Mouse (Mus musculus) frontal cortex, postnatal 10 days (tissue): ENCODE results near the gene Ubc.

Experiments
- DNase-seq, 2 experiments: peaks; one replicate each; pipeline ENCODE4 v3.0.0; 2022; ENCODE audit warnings: low spot score in 2 of 2, mixed read lengths in 1 of 2

The Ubc gene

DNA sequence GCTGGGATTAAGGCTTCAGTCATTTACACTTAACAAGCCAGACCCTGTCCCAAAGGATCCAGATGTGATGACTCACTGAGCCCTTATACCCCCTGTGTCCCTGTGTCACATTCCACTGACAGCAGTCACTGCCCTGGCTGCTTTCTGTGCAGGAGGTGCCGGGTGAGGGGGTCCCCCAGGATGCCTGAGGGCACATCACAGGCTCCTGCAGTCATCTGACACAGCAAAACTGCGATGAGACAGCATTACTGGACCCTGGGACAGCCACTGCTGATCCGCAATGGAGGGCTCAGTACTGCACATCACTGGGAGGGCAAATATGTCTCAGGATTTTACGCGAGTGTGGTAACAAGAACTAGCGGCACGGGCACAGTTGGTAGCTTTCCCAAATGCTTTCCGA, 38.9 kb downstream of the Ubc start:
- no peak for DNase-seq

DNA sequence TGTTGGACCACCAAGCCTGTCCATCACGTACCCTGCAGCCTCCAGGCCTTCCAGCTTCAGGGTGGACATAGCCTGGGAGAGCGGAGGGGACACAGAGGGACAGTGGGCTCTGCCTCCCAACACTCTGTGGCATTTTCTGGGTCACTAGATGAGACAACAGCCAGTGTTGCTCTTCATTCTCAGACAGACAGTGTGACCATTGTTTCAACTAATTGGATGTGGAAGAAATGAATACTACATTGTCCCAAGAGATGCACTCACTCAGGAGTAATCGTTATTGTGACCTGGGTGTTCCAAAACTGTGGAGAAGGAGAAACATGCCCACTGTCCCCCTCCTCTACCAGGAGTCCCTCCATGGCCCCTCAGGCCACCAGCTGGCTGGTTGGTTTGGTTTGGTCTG, 40.6 kb downstream of the Ubc start:
- DNase-seq, result no peak

DNA sequence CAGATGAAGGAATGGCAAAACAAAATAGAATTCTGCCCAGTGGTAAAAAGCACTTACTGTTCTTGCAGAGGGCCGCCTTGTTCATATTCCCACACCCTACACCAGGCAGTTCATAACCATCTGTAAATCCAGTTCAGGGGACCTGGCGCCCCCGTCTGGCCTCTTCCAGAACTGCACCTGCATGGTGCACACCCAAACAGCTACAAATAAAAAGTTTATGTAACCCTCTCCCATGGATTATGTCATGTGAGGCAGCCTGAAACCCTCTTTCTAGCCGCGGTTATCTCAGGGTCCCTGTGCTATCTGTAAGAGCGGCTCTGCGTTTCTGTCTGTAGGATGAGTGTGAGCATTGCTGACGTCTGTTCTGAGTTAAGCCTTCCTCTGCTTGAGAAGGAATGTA, 41.5 kb downstream of the Ubc start:
- DNase-seq, result no peak

DNA sequence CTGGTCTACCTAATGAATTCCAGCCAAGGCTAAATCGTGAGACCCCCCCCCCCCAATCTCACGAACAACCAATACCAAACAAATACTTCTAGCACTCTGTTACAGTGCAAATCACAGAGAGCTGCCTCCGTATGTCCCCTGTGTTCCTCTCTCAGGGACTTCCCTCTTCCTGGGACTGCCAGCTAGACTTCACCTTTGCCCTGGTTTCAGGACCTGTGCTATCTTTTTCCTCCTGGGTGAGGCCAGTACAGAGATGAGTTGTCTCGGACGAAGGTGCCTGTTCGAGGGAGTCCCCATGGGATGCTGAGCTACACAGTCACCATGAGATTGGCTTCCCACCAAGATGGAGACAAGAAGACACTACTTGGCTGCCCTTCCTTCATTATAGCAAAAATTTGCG, 41.9 kb downstream of the Ubc start:
- no peak for DNase-seq

DNA sequence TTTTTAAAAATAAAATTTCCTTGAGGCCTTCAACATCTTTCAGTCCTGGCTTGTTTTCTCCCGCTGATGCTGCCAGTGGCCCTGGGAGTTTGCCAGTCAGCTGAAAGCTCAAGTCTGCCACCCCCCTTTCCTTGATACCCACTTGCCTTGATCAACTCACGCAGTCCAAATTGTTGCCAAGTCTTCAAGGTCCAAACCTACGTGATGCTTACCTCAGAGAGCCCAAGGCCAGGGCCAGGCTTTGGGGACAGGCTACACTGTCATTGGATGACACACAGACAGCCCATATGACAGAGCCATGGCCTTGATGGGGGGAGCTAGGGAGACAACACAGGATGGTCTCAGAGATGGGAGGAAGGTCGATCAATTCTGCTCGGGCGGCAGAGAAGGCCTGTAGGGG, 45.7 kb downstream of the Ubc start:
- no peak for DNase-seq

DNA sequence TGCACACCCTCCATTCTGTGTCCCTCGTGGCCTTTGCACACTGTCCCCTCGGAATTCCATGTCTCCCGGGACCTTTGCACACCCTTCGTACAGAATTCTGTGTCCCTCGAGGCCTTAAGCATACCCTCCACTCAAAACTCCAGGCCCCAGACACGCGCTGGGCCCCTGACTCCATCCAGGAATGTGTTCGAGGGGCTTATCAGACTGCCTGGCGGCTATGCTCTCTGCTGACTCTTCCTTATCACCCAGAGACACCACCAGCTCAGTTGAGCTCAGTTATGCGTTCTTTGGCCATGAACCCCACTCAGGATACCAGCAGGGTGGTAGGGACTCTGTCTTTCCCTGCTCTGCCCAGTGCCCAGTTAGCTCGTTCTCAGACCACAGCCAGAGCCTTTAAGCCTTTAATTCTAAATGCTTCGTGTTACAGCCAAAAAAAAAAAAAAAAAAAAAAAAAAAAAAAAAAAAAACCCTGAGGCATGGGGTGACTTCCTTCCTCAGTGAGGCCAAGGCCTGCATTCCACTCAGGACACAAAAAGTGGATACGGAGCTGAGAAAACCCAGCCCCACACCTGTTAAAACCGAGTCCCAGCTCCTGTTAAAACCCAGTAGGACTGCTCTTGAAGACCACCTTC, 48.4 kb downstream of the Ubc start:
- no peak for DNase-seq

DNA sequence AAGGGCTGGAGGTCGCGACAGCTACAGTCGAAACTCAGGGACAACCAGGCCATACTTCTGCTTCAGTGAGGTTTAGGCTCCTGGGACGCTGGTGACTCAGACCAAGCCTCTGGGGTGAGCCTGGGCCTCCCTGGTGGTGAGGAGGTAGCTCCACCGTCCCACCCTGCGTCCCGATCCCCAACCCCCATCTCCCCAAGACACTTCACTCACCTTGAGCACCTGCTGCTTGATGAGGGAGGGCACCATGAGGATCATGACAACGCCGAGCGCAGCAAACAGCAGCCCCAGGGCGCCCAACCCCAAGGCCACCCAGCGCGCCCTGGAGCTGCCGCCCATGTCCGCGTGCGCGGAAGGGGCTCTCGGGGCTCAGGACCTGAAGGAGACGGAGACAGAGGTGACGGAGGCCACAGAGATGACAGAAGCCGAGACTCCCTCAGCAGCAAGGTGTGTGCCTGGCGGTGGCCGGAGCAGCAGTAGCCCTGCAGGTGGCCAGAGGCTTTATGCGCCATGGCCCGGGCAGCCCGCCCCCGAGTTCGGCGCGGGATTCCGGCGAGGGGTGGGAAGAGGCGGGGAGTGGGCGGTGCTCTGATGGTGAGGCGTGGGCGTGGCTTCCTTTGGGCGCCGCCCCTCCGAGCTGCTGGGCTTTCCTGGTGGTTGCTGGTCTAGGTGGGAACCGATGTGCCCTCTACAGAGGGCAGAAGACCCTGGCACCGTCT, 49.3 kb downstream of the Ubc start, which contains the start of gene Scarb1:
Scarb1 (minus strand) TSS at position 548 of the 716 bp plus-strand sequence.
- peak; percentile 73 to 89 for DNase-seq

DNA sequence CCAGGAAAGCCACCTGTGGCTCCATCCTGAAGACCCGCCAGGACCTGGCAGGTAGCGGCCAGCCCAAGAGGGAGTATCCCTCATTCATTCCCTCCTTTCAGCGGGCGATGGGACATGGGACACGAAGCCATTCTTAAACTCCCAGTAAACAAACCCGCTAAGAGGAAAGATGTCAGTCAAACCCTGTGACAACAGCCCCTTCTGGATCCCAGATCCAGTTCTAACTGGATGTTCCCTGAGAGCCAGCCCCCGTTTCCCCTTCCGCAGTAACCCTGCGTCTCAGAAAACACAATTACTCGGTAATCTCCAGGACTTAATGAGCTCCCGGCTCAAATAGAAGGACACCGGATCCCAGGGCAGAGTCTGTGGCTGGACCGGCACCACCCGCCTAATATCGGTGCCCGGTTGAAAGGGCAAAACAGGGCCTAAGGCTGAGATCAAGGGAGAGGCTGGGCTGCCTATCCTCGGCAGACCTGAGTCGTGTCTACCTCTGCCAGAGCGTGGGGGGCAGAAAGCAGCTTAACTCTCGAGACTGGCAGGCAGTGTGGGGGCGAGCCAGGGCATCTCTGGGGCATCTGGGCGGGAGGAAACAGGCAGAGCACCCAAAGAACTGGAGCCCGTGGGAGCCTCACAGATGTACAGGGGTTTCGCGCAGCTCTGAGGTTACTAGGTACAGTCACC, 50.0 kb downstream of the Ubc start:
- DNase-seq, result peak in 1 of 2 experiments; percentile 42

DNA sequence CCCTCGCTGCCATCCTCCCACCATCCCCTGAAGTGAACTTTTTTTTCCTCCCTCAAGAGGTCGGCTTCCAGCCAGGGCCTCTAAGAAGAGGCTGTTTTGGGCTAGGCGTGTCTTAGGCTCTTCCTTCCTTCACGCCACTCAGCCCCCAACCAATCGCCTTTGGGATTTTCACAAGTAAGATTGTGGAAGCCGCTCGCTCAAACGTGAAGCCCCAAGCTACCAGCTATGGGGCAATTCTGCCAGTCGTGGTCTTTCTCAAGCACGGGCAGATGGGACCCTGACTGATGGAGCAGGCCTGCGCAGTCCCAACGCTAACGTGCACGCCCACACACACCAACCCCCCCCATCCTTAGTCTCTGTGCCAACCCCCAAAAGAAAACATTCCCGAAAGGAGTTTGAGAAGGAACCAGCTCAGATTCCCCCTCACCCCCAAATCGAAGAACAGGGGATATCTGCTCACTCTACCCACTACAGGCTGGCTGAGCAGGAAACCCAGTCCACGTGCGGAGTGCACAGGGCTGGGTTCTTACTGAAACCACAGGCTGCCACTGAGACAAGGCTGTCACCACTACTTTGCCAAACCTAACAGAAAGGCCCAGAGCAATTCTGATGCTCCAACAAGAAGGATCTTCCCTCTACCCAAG, 50.8 kb downstream of the Ubc start:
- DNase-seq, result peak in 1 of 2 experiments; percentile 46

DNA sequence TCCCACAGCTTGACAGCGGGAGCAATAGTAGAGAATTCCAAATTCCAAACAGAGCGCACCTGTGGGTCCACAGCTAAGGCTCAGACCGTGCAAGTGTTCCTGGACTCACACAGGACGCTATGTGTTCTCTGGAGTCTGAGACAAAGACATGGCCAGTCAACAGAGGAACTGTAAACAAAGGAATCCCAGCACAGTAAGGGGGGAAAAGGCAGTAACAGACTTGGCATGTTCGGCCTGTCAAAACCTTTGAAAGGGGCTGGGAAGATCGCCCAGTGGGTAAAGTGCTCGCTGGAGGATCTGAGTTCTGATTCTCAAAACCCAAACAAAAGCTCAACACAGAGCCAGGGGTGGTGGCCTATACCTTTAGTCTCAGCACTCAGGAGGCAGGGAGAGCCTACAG, 52.5 kb downstream of the Ubc start:
- no peak for DNase-seq

DNA sequence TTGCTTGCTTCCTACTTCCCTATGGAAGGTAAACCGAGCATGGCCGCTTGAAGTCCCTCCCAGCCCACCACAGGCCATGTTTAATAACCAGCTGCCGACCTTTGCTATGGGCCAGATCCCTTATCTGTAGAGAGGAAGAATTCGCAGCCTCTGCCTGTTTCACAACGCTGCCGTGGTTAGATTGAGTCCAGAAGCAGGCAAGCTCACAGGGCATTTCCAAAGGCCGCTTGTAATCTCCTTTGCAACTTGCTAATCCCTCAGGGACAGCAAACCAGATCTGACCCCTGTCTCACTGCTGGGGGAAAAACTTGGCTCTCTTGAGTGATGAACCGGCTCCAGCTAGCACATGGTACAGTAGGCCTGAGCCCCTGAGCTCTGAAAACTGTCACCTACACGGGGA, 53.0 kb downstream of the Ubc start:
- no peak for DNase-seq
